ENCODE assay signal across 20 mouse cellular contexts in the genomic region with DNA sequence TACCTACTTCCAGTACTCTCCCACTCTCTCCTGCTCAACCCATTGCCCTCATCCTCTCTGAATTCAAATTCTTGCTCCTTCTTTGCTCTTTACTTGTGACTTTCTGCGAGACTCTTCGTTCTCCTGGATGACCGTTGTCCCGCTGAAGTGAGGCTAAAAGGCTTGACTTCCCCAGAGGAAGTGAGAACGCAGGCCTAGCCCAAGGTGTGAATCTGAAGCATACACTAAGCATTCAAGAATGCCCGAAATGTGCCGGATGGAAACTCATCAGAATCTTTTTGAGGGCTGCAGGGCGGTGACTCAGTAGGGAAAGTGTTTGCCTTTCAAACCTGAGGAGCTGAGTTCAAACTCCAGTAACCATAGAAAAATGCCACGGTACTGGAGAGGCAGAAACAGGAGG. TPM values are rescaled to one million over a fixed set of nuclear protein-coding genes. Genes with fewer than 3 reads are reported as not detected.
DNase-seq lines count a peak whose midpoint lies in the region; ATAC-seq and TF ChIP-seq lines count a peak whose summit lies in the region.
"Had no signal": no experiment of that assay in that cellular context is flagged by ENCODE, and none has a peak within 500 bp of the region (broad histone marks: within the 10 kb centered on the region; RNA-seq: fewer than 3 reads in every experiment).

No protein-coding gene starts in this region.

- intact Hi-C loops in heart, postnatal 36 days (cut with DNase I) = no loop called here

- H3K9ac ChIP-seq in heart, embryonic 12.5 days = no peak overlapping the region
- H3K9ac ChIP-seq in kidney, embryonic 15.5 days = no peak overlapping the region
- no peak overlapping the region for H3K9ac ChIP-seq in stomach, embryonic 14.5 days (replicated peaks; ENCODE audit: low read depth, low read length)
- H3K9ac ChIP-seq in stomach, postnatal 0 days (ENCODE audit: low read length) = no peak overlapping the region
- H3K9ac ChIP-seq in stomach, embryonic 16.5 days (ENCODE audit: low read length) = no peak overlapping the region
- H3K9ac ChIP-seq: liver, embryonic 14.5 days; neural tube, embryonic 12.5 days had no signal

- TF ChIP-seq EP300 in stomach, postnatal 0 days (optimal IDR thresholded peaks at IDR 0.05) = no peak

- WGBS in heart, embryonic 12.5 days = 75% methylated on average over 9 of the region's 9 CpGs
- 81% methylated on average over 9 of the region's 9 CpGs for WGBS in kidney, embryonic 15.5 days
- 81% methylated on average over 9 of the region's 9 CpGs for WGBS in stomach, embryonic 14.5 days
- 77% methylated on average over 9 of the region's 9 CpGs for WGBS in stomach, postnatal 0 days
- 74% methylated on average over 9 of the region's 9 CpGs for WGBS in stomach, embryonic 16.5 days

- H3K36me3 ChIP-seq in heart, embryonic 12.5 days = no peaks in the 10 kb centered on the region
- no peaks in the 10 kb centered on the region for H3K36me3 ChIP-seq in kidney, embryonic 15.5 days
- H3K36me3 ChIP-seq in stomach, embryonic 14.5 days (ENCODE audit: control insufficient read depth, insufficient read depth, low read length) = no peaks in the 10 kb centered on the region
- H3K36me3 ChIP-seq in stomach, postnatal 0 days (ENCODE audit: control insufficient read depth, insufficient read depth, low read length) = no peaks in the 10 kb centered on the region
- H3K36me3 ChIP-seq in stomach, embryonic 16.5 days (ENCODE audit: control insufficient read depth, insufficient read depth, low read length) = no peaks in the 10 kb centered on the region
- H3K36me3 ChIP-seq: G1E; neural tube, embryonic 12.5 days had no signal

- DNase-seq in heart, postnatal 36 days = no peak
- no peak for DNase-seq in kidney, adult 18-20 months
- no peak for DNase-seq in stomach, postnatal 0 days (ENCODE audit: low spot score)
- DNase-seq in adrenal gland, adult 2 months = no peak

- no peak for TF ChIP-seq CTCF in stomach, postnatal 0 days (IDR thresholded peaks at IDR 0.05; ENCODE audit: low read depth)

- 0 out of 2 replicates have a peak overlapping the region, but pooled peaks have one; percentile 7 for H3K4me2 ChIP-seq in heart, embryonic 12.5 days
- no peak overlapping the region for H3K4me2 ChIP-seq in kidney, embryonic 15.5 days
- no peak overlapping the region for H3K4me2 ChIP-seq in stomach, embryonic 14.5 days (replicated peaks; ENCODE audit: low read depth, low read length)
- H3K4me2 ChIP-seq in stomach, postnatal 0 days (replicated peaks; ENCODE audit: low read depth) = no peak overlapping the region
- H3K4me2 ChIP-seq in stomach, embryonic 16.5 days (ENCODE audit: low read depth, low read length) = no peak overlapping the region
- H3K4me2 ChIP-seq: neural tube, embryonic 12.5 days had no signal

- ATAC-seq in heart, embryonic 12.5 days (ENCODE audit: insufficient number of reproducible peaks, low FRiP score) = no peak; the same call in 1 of the 2 replicates
- ATAC-seq in kidney, embryonic 15.5 days (replicated peaks; ENCODE audit: low FRiP score) = no peak
- ATAC-seq in stomach, embryonic 14.5 days (ENCODE audit: insufficient number of reproducible peaks, insufficient read depth, low FRiP score, low read depth) = no peak
- no peak for ATAC-seq in stomach, postnatal 0 days (ENCODE audit: low FRiP score, low TSS enrichment)
- no peak for ATAC-seq in stomach, embryonic 16.5 days (ENCODE audit: insufficient read depth, low FRiP score)
- ATAC-seq: forebrain, embryonic 14.5 days had no signal

- no peak overlapping the region for H3K4me3 ChIP-seq in heart, embryonic 12.5 days
- no peak overlapping the region for H3K4me3 ChIP-seq in kidney, embryonic 15.5 days (replicated peaks)
- no peak overlapping the region for H3K4me3 ChIP-seq in stomach, embryonic 14.5 days (ENCODE audit: low read depth, low read length)
- no peak overlapping the region for H3K4me3 ChIP-seq in stomach, postnatal 0 days (ENCODE audit: low read depth, low read length)
- no peak overlapping the region for H3K4me3 ChIP-seq in stomach, embryonic 16.5 days (replicated peaks; ENCODE audit: low read length)
- H3K4me3 ChIP-seq: gastrocnemius, adult 2 months; neural tube, embryonic 12.5 days had no signal

- peak overlapping the region; percentile 56 for H3K27ac ChIP-seq in heart, embryonic 12.5 days (ENCODE audit: poor library complexity, severe bottlenecking)
- H3K27ac ChIP-seq in kidney, embryonic 15.5 days = peak overlapping the region; percentile 69
- H3K27ac ChIP-seq in stomach, embryonic 14.5 days (ENCODE audit: low read length) = 0 out of 2 replicates have a peak overlapping the region, but pooled peaks have one; percentile 27
- H3K27ac ChIP-seq in stomach, postnatal 0 days (replicated peaks) = no peak overlapping the region
- 0 out of 2 replicates have a peak overlapping the region, but pooled peaks have one; percentile 15 for H3K27ac ChIP-seq in stomach, embryonic 16.5 days (ENCODE audit: low read length)
- H3K27ac ChIP-seq: gastrocnemius, adult 2 months; liver, embryonic 14.5 days; neural tube, embryonic 12.5 days had no signal

- no peaks in the 10 kb centered on the region for H3K9me3 ChIP-seq in heart, embryonic 12.5 days (replicated peaks)
- no peaks in the 10 kb centered on the region for H3K9me3 ChIP-seq in kidney, embryonic 15.5 days (replicated peaks)
- H3K9me3 ChIP-seq in stomach, embryonic 14.5 days (ENCODE audit: control insufficient read depth, low read depth, low read length) = no peaks in the 10 kb centered on the region
- no peaks in the 10 kb centered on the region for H3K9me3 ChIP-seq in stomach, postnatal 0 days (ENCODE audit: control insufficient read depth, low read length)
- no peaks in the 10 kb centered on the region for H3K9me3 ChIP-seq in stomach, embryonic 16.5 days (replicated peaks; ENCODE audit: control insufficient read depth, low read length)
- H3K9me3 ChIP-seq: G1E; neural tube, embryonic 12.5 days had no signal

- H3K27me3 ChIP-seq in heart, embryonic 12.5 days (replicated peaks) = no peaks in the 10 kb centered on the region
- 0 out of 2 replicates have a peak, but pooled peaks cover 3% of the 10 kb centered on the region for H3K27me3 ChIP-seq in kidney, embryonic 15.5 days
- H3K27me3 ChIP-seq in stomach, embryonic 14.5 days (ENCODE audit: control insufficient read depth, insufficient read depth, low read length) = no peaks in the 10 kb centered on the region
- H3K27me3 ChIP-seq in stomach, postnatal 0 days (ENCODE audit: control insufficient read depth, insufficient read depth, low read length) = no peaks in the 10 kb centered on the region
- no peaks in the 10 kb centered on the region for H3K27me3 ChIP-seq in stomach, embryonic 16.5 days (ENCODE audit: control insufficient read depth, insufficient read depth, low read length)
- H3K27me3 ChIP-seq: neural tube, embryonic 12.5 days had no signal

- peaks cover 16% of the 10 kb centered on the region for H3K4me1 ChIP-seq in heart, embryonic 12.5 days (replicated peaks)
- H3K4me1 ChIP-seq in kidney, embryonic 15.5 days = 0 out of 2 replicates have a peak, but pooled peaks cover 3% of the 10 kb centered on the region
- no peaks in the 10 kb centered on the region for H3K4me1 ChIP-seq in stomach, embryonic 14.5 days (ENCODE audit: control insufficient read depth, insufficient read depth, low read length)
- no peaks in the 10 kb centered on the region for H3K4me1 ChIP-seq in stomach, postnatal 0 days (replicated peaks; ENCODE audit: control insufficient read depth, insufficient read depth)
- peaks cover 7% of the 10 kb centered on the region; the same call in 1 of the 2 replicates for H3K4me1 ChIP-seq in stomach, embryonic 16.5 days (ENCODE audit: control insufficient read depth, insufficient read depth, low read length)
- H3K4me1 ChIP-seq: neural tube, embryonic 12.5 days had no signal

RNA-seq across cellular contexts. Expression of a gene that starts 7.6 kb away (rescaled TPM):
- polyA plus RNA-seq in heart, embryonic 12.5 days (2016; fragmentation: Nextera tagmentation; extraction: Ambion mirVana) = 7.2 and 9.1 TPM in 2 replicates
- 1 to 10 TPM; 3.1 to 3.3 TPM for total RNA-seq in heart, postnatal 36 days (2021)
- 11.1 and 12.3 TPM in 2 replicates for polyA plus RNA-seq in kidney, embryonic 15.5 days (2015; fragmentation: Nextera tagmentation; extraction: Ambion mirVana)
- 14.7 and 15.3 TPM in 2 replicates for polyA plus RNA-seq in stomach, embryonic 14.5 days (2014; fragmentation: Nextera tagmentation; extraction: Ambion mirVana)
- 12.2 and 14.3 TPM in 2 replicates for polyA plus RNA-seq in stomach, postnatal 0 days (2015; fragmentation: Nextera tagmentation; extraction: Ambion mirVana)
- polyA plus RNA-seq in stomach, embryonic 16.5 days (2015; fragmentation: Nextera tagmentation; extraction: Ambion mirVana) = 18.2 and 23.1 TPM in 2 replicates
- total RNA-seq in adrenal gland, adult 2 months (2021) = 10 to 100 TPM; 64.5 to 66.2 TPM
- 14.8 and 19.2 TPM in 2 replicates for polyA plus RNA-seq in adrenal gland, adult 2 months (2012; rRNA removed)
- total RNA-seq: megakaryocyte-erythroid progenitor cell, adult 5-6 weeks had no signal

RNA-seq across cellular contexts. Expression of a gene that starts 7.7 kb away (rescaled TPM):
- not detected in 2 replicates for polyA plus RNA-seq in heart, embryonic 12.5 days (2016; fragmentation: Nextera tagmentation; extraction: Ambion mirVana)
- total RNA-seq in heart, postnatal 36 days (2021) = not detected
- not detected in 2 replicates for polyA plus RNA-seq in kidney, embryonic 15.5 days (2015; fragmentation: Nextera tagmentation; extraction: Ambion mirVana)
- polyA plus RNA-seq in stomach, embryonic 14.5 days (2014; fragmentation: Nextera tagmentation; extraction: Ambion mirVana) = not detected in 2 replicates
- not detected in 2 replicates for polyA plus RNA-seq in stomach, postnatal 0 days (2015; fragmentation: Nextera tagmentation; extraction: Ambion mirVana)
- not detected in 2 replicates for polyA plus RNA-seq in stomach, embryonic 16.5 days (2015; fragmentation: Nextera tagmentation; extraction: Ambion mirVana)
- not detected for total RNA-seq in adrenal gland, adult 2 months (2021)
- not detected in 2 replicates for polyA plus RNA-seq in adrenal gland, adult 2 months (2012; rRNA removed)
- total RNA-seq: G1E; gastrocnemius, adult 2 months; heart, adult 18-20 months; layer of hippocampus, adult 18-20 months; left cerebral cortex, adult 18-20 months; megakaryocyte-erythroid progenitor cell, adult 5-6 weeks had no signal
- polyA plus RNA-seq: C2C12; forebrain, embryonic 14.5 days; G1E; limb, embryonic 11.5 days; liver, embryonic 14.5 days; neural tube, embryonic 12.5 days; thymus, postnatal 0 days had no signal

RNA-seq across cellular contexts. Expression of a gene that starts 14.1 kb away (rescaled TPM):
- polyA plus RNA-seq in heart, embryonic 12.5 days (2016; fragmentation: Nextera tagmentation; extraction: Ambion mirVana) = 26.4 and 26.7 TPM in 2 replicates
- 1 to 10 TPM; 6.9 to 7.0 TPM for total RNA-seq in heart, postnatal 36 days (2021)
- polyA plus RNA-seq in kidney, embryonic 15.5 days (2015; fragmentation: Nextera tagmentation; extraction: Ambion mirVana) = 36.1 and 39.0 TPM in 2 replicates
- 41.6 and 50.2 TPM in 2 replicates for polyA plus RNA-seq in stomach, embryonic 14.5 days (2014; fragmentation: Nextera tagmentation; extraction: Ambion mirVana)
- 64.9 and 65.7 TPM in 2 replicates for polyA plus RNA-seq in stomach, postnatal 0 days (2015; fragmentation: Nextera tagmentation; extraction: Ambion mirVana)
- polyA plus RNA-seq in stomach, embryonic 16.5 days (2015; fragmentation: Nextera tagmentation; extraction: Ambion mirVana) = 112 and 114 TPM in 2 replicates
- 10 to 100 TPM; 43.3 to 45.9 TPM for total RNA-seq in adrenal gland, adult 2 months (2021)
- polyA plus RNA-seq in adrenal gland, adult 2 months (2012; rRNA removed) = 75.3 and 82.1 TPM in 2 replicates

RNA-seq across cellular contexts. Expression of a gene that starts 31.8 kb away (rescaled TPM):
- 0.05 TPM in 1 of 2 replicates, not detected in the other for polyA plus RNA-seq in heart, embryonic 12.5 days (2016; fragmentation: Nextera tagmentation; extraction: Ambion mirVana)
- total RNA-seq in heart, postnatal 36 days (2021) = not detected
- 0.14 and 0.16 TPM in 2 replicates for polyA plus RNA-seq in kidney, embryonic 15.5 days (2015; fragmentation: Nextera tagmentation; extraction: Ambion mirVana)
- 0.25 and 0.51 TPM in 2 replicates for polyA plus RNA-seq in stomach, embryonic 14.5 days (2014; fragmentation: Nextera tagmentation; extraction: Ambion mirVana)
- polyA plus RNA-seq in stomach, postnatal 0 days (2015; fragmentation: Nextera tagmentation; extraction: Ambion mirVana) = 0.21 and 0.23 TPM in 2 replicates
- polyA plus RNA-seq in stomach, embryonic 16.5 days (2015; fragmentation: Nextera tagmentation; extraction: Ambion mirVana) = 0.23 and 0.31 TPM in 2 replicates
- total RNA-seq in adrenal gland, adult 2 months (2021) = 1 to 10 TPM; 1.2 to 1.9 TPM
- polyA plus RNA-seq in adrenal gland, adult 2 months (2012; rRNA removed) = 1.4 and 2.0 TPM in 2 replicates
- total RNA-seq: gastrocnemius, adult 2 months; heart, adult 18-20 months had no signal
- polyA plus RNA-seq: G1E; limb, embryonic 11.5 days had no signal

RNA-seq across cellular contexts. Expression of a gene that starts 51.2 kb away (rescaled TPM):
- 115 and 117 TPM in 2 replicates for polyA plus RNA-seq in heart, embryonic 12.5 days (2016; fragmentation: Nextera tagmentation; extraction: Ambion mirVana)
- total RNA-seq in heart, postnatal 36 days (2021) = 10 to 100 TPM; 92.1 to 92.3 TPM
- 123 and 138 TPM in 2 replicates for polyA plus RNA-seq in kidney, embryonic 15.5 days (2015; fragmentation: Nextera tagmentation; extraction: Ambion mirVana)
- polyA plus RNA-seq in stomach, embryonic 14.5 days (2014; fragmentation: Nextera tagmentation; extraction: Ambion mirVana) = 137 and 140 TPM in 2 replicates
- polyA plus RNA-seq in stomach, postnatal 0 days (2015; fragmentation: Nextera tagmentation; extraction: Ambion mirVana) = 66.5 and 68.4 TPM in 2 replicates
- polyA plus RNA-seq in stomach, embryonic 16.5 days (2015; fragmentation: Nextera tagmentation; extraction: Ambion mirVana) = 111 and 115 TPM in 2 replicates
- 100 to 1,000 TPM; 125 to 152 TPM for total RNA-seq in adrenal gland, adult 2 months (2021)
- 205 and 228 TPM in 2 replicates for polyA plus RNA-seq in adrenal gland, adult 2 months (2012; rRNA removed)
